Mouse (Mus musculus): ENCODE measurements around the gene Sike1. TPM values are rescaled to one million over a fixed set of nuclear protein-coding genes. Genes with fewer than 3 reads are reported as not detected.
A peak's percentile ranks its signal among the peaks of the same experiment; 100 is the strongest.

Sike1 gene
- polyA plus RNA-seq, 1 experiment, result 65.7 TPM

DNA sequence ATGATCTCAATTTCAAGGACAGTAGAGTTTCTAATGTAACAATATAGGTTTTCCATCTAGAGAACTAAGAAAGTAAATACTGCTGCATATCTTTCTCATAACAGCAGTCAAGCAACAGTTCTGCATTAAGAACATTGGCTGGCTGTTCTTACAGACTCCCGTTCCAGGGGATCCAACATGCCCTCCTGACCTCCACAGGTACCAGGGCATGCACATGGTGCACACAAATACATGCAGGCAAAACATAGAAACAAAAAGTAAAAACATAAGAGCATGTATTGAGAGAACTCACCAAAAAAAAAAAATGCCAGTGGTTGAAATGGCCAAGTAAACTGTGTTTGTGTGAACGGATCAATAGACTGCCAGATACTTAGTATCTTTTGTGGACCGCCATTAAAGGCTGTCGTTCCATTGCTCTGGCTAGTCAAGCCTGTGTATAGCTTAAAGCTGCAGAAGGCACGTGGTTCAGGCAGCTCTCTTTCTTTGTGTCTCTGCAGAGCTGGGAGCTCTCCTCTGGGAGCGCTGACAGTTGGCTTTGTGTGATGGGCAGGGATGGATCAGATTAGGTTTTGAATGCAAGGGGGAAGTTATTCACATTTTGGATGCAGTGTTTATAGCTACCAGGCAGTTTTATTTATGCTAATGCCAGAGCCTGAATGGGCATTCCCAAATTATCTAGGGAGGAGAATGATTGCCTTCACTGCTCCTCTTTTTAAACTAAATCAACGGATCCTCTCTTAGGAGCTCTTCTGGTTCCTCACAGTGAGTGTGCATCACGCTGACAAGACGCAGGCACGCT, 15.8 kb upstream of the Sike1 start:
- H3K27ac ChIP-seq (ENCODE audit: insufficient read depth, low read length), result no peak overlapping the region
- no peak overlapping the region for H3K4me3 ChIP-seq (ENCODE audit: insufficient read depth, low read length)
- TF ChIP-seq CTCF (IDR thresholded peaks at IDR 0.05; ENCODE audit: borderline replicate concordance, insufficient read depth, low read length) (no peak), POLR2A (IDR thresholded peaks at IDR 0.05; ENCODE audit: low read depth, low read length) (no peak)
- no peaks in the 10 kb centered on the region for H3K4me1 ChIP-seq (ENCODE audit: control insufficient read depth, insufficient read depth, low read length)

DNA sequence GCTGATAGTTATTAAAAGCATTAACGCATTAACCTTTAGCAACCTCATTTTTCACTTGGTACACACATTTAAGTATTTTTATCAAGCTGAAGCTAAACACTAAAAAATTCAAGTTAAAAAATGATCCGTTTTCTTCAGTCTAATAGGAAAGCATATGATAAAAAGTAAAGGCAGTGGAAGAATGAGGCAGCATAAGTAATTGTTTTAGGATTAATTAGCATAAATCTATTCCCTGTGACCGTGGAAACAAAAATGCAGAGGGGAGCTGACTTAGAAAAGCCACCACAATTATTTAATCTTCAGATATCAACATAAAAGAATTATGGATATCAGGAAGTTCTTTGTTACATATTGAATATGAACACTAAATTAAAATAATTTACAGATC, 15.2 kb upstream of the Sike1 start:
- H3K4me3 ChIP-seq (ENCODE audit: insufficient read depth, low read length), result no peak overlapping the region
- no peaks in the 10 kb centered on the region for H3K4me1 ChIP-seq (ENCODE audit: control insufficient read depth, insufficient read depth, low read length)
- no peak for TF ChIP-seq CTCF (IDR thresholded peaks at IDR 0.05; ENCODE audit: borderline replicate concordance, insufficient read depth, low read length)
- TF ChIP-seq POLR2A (IDR thresholded peaks at IDR 0.05; ENCODE audit: low read depth, low read length), result no peak
- no peak overlapping the region for H3K27ac ChIP-seq (ENCODE audit: insufficient read depth, low read length)

DNA sequence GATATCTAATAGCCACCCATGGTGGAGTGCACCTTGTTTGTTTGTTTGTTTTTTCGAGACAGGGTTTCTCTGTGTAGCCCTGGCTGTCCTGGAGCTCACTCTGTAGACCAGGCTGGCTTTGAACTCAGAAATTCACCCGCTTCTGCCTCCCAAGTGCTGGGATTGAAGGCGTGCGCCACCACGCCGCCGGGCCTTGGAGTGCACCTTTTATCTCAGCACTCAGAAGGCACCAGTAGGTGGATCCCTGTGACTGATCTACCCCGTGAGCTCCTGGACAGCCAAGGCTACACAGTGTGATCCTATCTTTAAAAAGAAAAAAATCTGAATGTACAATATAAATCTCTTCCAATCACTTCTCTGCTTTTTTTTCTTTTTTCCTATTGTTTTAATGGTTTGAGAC, 4.5 kb upstream of the Sike1 start:
- no peak for TF ChIP-seq POLR2A (IDR thresholded peaks at IDR 0.05; ENCODE audit: low read depth, low read length)
- TF ChIP-seq CTCF (IDR thresholded peaks at IDR 0.05; ENCODE audit: borderline replicate concordance, insufficient read depth, low read length), result no peak
- Histone ChIP-seq H3K4me1 (ENCODE audit: control insufficient read depth, insufficient read depth, low read length) (peaks cover 2% of the 10 kb centered on the region), H3K27ac (ENCODE audit: insufficient read depth, low read length) (no peak overlapping the region), H3K4me3 (ENCODE audit: insufficient read depth, low read length) (no peak overlapping the region)

DNA sequence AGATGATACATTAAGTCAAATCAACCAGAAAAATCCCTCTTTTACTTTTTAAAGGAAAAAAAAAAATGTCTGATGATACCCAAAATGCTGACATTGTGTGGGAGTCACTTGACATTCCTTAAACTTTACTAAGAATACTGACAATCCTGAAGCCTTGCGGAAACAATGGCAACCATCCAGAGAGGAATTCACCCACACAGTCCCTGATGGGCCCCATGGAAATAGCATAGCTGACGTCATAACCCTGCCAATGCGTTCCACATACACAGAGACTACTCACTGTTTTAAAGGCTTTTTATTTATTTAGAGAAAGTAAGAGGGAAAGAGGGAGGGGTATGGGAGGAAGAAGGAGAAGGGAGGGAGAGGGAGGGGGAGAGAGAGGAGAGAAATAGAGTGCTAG, 2.6 kb upstream of the Sike1 start:
- TF ChIP-seq CTCF (IDR thresholded peaks at IDR 0.05; ENCODE audit: borderline replicate concordance, insufficient read depth, low read length) (no peak), POLR2A (IDR thresholded peaks at IDR 0.05; ENCODE audit: low read depth, low read length) (no peak)
- peaks cover 13% of the 10 kb centered on the region for H3K4me1 ChIP-seq (ENCODE audit: control insufficient read depth, insufficient read depth, low read length)
- H3K27ac ChIP-seq (ENCODE audit: insufficient read depth, low read length), result peak overlapping the region; percentile 77
- H3K4me3 ChIP-seq (ENCODE audit: insufficient read depth, low read length), result no peak overlapping the region

DNA sequence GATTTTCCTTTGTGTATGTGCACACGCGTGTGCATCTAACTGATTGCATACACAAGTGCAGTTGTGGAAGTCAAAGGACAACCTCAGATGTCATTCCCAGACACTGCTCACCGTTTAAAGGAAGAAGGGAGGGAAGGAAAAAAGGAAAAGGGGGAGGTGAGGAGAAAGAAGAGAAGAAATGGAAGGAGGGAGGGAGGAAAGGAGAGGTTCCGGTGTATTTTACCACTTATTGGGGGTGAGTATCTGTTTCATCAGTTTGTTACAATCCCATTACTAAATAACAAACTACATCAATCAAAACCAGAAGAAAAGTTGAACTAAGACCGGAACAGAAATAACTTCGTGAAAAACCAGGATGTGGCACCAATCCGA, 289 bp upstream of the Sike1 start:
- TF ChIP-seq CTCF (IDR thresholded peaks at IDR 0.05; ENCODE audit: borderline replicate concordance, insufficient read depth, low read length) (no peak), POLR2A (IDR thresholded peaks at IDR 0.05; ENCODE audit: low read depth, low read length) (no peak)
- H3K27ac ChIP-seq (ENCODE audit: insufficient read depth, low read length), result peak overlapping the region; percentile 49; the same call in 1 of the 2 replicates
- H3K4me3 ChIP-seq (ENCODE audit: insufficient read depth, low read length), result no peak overlapping the region; the same call in 1 of the 2 replicates
- peaks cover 13% of the 10 kb centered on the region for H3K4me1 ChIP-seq (ENCODE audit: control insufficient read depth, insufficient read depth, low read length)

DNA sequence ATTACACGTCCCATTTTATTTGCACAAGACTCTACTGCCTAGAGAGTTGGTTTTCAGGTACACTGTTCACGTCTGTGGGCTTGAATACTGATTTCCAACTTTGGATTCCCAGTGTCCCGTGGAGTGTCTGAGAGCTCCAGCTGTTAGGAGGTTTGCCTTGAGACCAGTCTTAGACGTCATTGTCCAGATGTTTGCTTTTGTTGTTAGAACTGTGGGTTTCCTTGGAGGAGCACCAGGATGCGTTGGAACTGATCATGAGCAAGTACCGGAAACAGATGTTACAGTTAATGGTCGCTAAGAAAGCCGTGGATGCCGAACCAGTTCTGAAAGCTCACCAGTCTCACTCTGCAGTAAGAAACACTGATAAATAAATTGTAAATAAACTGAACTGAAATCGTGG, 1.5 kb downstream of the Sike1 start:
- Histone ChIP-seq H3K27ac (ENCODE audit: insufficient read depth, low read length) (peak overlapping the region; percentile 74), H3K4me1 (ENCODE audit: control insufficient read depth, insufficient read depth, low read length) (peaks cover 13% of the 10 kb centered on the region), H3K4me3 (ENCODE audit: insufficient read depth, low read length) (no peak overlapping the region)
- TF ChIP-seq CTCF (IDR thresholded peaks at IDR 0.05; ENCODE audit: borderline replicate concordance, insufficient read depth, low read length) (no peak), POLR2A (IDR thresholded peaks at IDR 0.05; ENCODE audit: low read depth, low read length) (no peak)

DNA sequence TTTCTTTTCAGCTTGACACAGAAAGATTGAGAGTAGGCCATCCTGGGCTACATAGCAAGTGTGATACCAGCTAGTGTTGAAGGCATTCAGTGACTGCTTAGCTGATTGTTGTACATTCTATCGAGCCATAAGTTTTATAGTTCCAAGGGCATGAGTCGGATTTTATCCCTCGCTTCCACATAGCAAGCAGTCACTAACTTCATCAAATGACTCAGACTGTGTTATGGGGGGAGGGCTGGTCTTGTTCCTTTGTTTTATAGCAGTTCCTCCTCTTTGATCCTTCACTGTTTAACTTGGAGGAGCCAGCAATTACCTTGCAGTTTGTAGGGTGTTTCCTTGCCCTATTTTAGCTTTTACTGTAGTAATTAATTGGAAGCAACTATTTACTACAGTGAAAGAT, 2.1 kb downstream of the Sike1 start:
- no peak overlapping the region for H3K4me3 ChIP-seq (ENCODE audit: insufficient read depth, low read length)
- peaks cover 13% of the 10 kb centered on the region for H3K4me1 ChIP-seq (ENCODE audit: control insufficient read depth, insufficient read depth, low read length)
- peak overlapping the region; percentile 74 for H3K27ac ChIP-seq (ENCODE audit: insufficient read depth, low read length)
- TF ChIP-seq POLR2A (IDR thresholded peaks at IDR 0.05; ENCODE audit: low read depth, low read length), result 0 out of 2 replicates have a peak, but pooled peaks have one; percentile 18
- no peak for TF ChIP-seq CTCF (IDR thresholded peaks at IDR 0.05; ENCODE audit: borderline replicate concordance, insufficient read depth, low read length)

DNA sequence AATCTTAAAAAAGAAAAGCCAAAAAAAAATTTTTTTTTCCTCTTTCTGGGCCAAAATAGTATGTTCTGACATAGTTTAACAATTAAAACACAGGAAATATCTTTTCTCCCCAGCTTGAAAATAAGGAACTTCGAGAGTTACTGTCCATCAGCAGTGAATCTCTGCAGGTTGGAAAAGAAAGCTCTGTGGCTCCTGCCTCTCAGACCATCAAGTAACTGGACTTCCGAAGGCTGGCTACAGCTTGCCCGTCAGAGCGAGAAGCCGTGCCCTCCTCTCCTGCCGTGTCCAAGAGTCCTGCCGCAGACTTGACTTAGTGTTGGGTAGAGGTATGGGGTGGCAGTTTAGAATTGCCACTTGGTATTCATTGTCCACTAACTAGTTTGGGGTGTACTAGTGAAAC, 6.1 kb downstream of the Sike1 start:
- peaks cover 9% of the 10 kb centered on the region for H3K4me1 ChIP-seq (ENCODE audit: control insufficient read depth, insufficient read depth, low read length)
- TF ChIP-seq CTCF (IDR thresholded peaks at IDR 0.05; ENCODE audit: borderline replicate concordance, insufficient read depth, low read length), result no peak
- TF ChIP-seq POLR2A (IDR thresholded peaks at IDR 0.05; ENCODE audit: low read depth, low read length), result no peak
- no peak overlapping the region for H3K4me3 ChIP-seq (ENCODE audit: insufficient read depth, low read length)
- H3K27ac ChIP-seq (ENCODE audit: insufficient read depth, low read length), result no peak overlapping the region

DNA sequence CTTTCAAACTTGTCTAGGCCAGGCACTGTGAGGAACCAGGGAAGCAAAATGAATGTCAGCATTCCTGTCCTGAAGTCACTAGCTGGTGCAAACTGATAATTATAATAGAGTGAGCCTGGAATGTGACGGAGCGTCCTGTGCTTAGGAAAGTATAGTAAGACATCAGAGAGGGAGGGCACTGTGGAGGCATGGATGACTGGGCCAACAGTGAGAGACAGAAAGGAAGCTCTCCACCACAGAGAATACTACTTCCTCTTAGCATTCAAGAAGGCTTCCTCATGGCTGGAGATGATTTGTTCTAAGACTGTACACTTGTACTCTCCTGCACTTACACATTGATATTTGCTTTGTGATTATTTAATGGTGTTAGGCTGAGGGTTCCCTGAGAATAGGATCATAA, 21.8 kb downstream of the Sike1 start:
- H3K4me1 ChIP-seq (ENCODE audit: control insufficient read depth, insufficient read depth, low read length), result no peaks in the 10 kb centered on the region
- H3K27ac ChIP-seq (ENCODE audit: insufficient read depth, low read length), result no peak overlapping the region
- no peak overlapping the region for H3K4me3 ChIP-seq (ENCODE audit: insufficient read depth, low read length)
- TF ChIP-seq CTCF (IDR thresholded peaks at IDR 0.05; ENCODE audit: borderline replicate concordance, insufficient read depth, low read length), result no peak
- TF ChIP-seq POLR2A (IDR thresholded peaks at IDR 0.05; ENCODE audit: low read depth, low read length), result no peak

DNA sequence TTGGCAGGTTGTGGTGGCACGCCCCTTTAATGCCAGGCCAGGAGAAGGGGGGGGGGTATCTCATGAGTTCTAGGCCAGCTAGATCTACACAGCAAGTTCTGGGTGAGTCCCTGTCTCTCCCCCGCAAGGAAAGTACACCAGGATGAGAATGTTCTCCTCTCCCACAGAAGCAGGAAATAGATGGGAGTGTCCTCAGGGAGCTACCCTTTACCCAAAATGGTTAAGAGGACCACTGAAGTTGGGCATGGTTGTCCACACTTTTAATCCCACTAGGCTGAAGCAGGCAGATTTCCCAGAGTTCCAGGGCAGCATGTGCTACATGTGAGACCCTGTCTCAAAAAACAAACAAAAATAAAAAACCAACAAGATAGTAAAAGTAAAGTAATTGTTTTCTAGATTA, 24.0 kb downstream of the Sike1 start:
- Histone ChIP-seq H3K27ac (ENCODE audit: insufficient read depth, low read length) (peak overlapping the region; percentile 90; the same call in 1 of the 2 replicates), H3K4me1 (ENCODE audit: control insufficient read depth, insufficient read depth, low read length) (no peaks in the 10 kb centered on the region; the same call in 1 of the 2 replicates), H3K4me3 (ENCODE audit: insufficient read depth, low read length) (no peak overlapping the region)
- TF ChIP-seq POLR2A (IDR thresholded peaks at IDR 0.05; ENCODE audit: low read depth, low read length) (no peak), CTCF (IDR thresholded peaks at IDR 0.05; ENCODE audit: borderline replicate concordance, insufficient read depth, low read length) (no peak)
